Mouse (Mus musculus): Measurements from ENCODE around the gene Pnliprp2. TPM values are rescaled to one million over a fixed set of nuclear protein-coding genes. Genes with fewer than 3 reads are reported as not detected.

Pnliprp2 gene
- total RNA-seq, 2 experiments from 2014 or later, result not detected

DNA sequence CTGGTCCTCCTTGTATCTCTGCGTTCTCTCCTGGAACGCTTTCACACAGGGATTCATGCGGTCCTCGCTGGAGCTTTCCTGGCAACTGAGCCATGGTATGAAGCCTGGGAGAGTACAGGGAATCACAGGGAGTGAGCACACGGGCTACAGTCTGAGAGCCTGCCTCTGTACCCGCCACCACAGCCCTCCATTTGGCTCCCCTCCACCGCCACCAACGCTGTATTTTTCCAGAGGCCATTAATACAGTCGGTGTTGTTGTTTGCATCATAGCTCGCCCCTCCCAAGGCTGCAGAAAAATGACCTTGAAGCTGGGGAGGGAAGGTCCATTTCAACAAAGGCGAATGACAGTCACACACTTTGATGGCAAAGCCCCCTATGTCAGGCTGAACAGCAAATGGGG, 29.7 kb downstream of the Pnliprp2 start:
- ATAC-seq (replicated peaks; ENCODE audit: low FRiP score, poor library complexity, severe bottlenecking), result no peak

DNA sequence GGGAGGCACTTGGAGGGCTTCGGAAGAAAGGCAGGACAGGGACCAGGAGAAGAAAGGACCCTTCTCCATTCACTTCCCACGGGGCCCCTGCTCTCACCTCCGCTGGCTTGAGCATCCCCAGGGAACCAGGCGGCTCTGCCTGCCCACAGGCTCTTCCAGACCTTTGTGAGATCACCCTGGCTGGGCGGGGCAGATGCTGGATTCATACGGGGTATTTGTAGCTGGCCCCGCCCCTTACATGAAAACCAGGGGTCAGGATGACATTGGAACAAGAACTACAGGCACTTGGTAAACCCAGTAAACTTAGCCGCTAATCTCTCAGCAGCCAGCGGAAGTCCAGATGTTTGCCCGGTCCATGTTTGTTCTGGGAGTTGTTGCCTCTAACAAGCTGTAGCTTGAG, 34.8 kb downstream of the Pnliprp2 start, which contains the start of gene 1700019N19Rik:
TSS of gene 1700019N19Rik (minus strand) at position 178 of the 400 bp plus-strand sequence.
- ATAC-seq (replicated peaks; ENCODE audit: low FRiP score, poor library complexity, severe bottlenecking), result no peak

DNA sequence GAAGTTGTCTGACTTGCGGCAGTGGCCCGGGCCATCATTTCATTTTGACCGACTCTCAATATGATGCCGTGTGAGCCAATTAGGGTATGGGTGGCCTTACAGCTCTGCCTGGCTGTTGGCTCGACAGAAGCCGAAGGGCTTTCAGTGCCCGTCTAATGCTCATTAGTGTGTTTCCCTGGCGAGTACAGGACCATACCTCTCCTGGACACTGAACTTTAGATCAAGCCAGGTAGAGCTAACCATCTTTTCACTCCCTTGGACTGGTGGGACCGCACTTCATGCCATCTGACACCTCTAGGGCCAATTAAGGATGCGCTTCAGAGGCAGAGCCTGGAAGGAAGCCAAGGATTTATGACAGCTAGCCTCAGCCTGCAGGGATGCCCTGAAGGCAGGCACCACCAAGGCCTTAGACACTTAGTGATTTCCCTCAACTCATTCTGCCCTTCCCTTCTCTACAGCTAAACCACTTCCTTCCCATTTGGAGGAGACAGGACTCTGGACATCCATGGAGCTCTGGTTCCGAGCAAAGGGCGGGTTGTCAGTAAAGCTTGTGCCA, 35.7 kb downstream of the Pnliprp2 start:
- no peak for ATAC-seq (replicated peaks; ENCODE audit: low FRiP score, poor library complexity, severe bottlenecking)

DNA sequence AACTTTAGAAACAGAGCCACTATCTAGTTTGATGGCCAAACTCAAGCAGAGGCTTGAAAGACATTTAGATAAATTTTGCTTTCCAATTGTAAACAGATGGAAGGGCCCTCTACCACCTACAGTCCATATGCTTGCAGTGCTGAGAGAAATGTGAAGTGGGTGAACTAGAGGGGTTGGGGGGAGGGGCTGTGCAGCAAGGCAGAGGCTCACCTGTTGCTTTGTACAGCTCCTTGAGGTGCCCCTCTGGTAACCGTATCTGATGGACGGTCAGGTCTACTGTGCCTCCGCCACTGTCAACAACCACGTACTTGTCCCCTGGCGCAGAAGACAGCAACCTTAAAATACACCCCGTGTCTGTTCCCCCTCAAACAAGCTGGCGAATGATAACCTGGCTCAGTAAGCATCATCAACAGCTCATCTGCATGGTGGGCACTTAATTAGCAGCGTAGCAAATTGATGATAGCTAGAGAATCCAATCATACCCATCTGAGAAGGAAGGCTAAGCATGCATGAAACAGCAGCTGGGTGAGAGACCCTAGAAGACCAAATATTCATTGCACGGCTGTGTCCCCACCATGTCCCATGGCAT, 45.8 kb downstream of the Pnliprp2 start:
- ATAC-seq (replicated peaks; ENCODE audit: low FRiP score, poor library complexity, severe bottlenecking), result no peak

DNA sequence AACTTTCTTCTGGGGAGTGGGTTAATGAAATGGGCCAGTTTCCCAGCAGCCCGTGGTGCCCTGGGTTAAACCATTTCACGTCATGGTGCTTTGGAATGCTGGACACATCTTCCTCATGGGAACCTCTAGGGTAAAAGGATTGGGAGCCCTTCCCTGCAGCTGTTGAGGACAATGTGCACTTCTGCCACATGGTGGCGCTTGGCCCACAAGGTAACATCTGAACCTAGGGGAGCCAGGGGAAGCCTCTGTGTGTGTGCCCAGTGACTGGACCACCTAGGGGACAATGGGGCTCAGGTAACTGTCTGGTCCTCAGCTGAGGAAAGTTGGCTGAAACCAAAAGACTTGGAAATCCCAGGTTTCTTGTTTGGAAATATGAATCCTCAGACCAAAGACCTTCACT, 46.8 kb downstream of the Pnliprp2 start:
- ATAC-seq (replicated peaks; ENCODE audit: low FRiP score, poor library complexity, severe bottlenecking), result no peak

DNA sequence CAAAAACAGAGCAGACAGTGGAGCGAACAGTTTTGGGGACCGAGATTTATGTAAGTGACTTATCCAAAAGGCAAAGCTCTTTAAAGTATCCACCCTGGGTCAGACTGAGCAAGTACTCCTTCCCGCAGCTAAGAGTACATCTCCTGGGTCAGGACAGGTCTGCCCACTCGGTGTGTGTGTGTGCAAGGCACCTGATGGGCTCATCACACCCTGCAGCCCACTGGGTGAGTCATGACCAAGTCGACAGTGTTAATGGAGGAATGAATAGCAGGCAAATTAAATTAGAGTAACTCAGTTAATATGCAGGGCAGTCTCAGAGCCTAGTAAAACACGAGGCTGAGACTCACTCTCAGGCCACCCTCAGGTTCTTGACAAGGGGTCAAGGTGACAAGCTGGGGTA, 49.3 kb downstream of the Pnliprp2 start:
- no peak for ATAC-seq (replicated peaks; ENCODE audit: low FRiP score, poor library complexity, severe bottlenecking)

DNA sequence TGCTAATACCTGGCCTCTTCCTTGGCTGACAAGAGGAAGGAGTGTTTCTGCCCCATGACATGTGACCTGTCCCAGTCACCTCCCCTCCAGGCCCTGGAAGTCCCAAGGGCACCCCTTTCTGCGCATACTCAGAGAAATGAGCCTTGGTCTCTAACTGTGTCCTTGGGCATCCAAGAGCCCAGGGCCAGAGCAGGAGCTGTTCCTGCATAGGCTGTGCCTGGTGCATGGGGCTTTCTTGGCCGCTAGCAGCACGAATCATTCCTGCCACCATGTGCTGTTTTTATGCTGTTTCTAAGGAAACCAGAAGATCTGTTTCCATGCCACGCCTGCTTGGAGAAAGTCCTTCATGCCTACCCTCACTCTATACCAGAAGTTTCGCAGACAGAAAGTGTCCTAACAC, 51.0 kb downstream of the Pnliprp2 start:
- ATAC-seq (replicated peaks; ENCODE audit: low FRiP score, poor library complexity, severe bottlenecking), result no peak

DNA sequence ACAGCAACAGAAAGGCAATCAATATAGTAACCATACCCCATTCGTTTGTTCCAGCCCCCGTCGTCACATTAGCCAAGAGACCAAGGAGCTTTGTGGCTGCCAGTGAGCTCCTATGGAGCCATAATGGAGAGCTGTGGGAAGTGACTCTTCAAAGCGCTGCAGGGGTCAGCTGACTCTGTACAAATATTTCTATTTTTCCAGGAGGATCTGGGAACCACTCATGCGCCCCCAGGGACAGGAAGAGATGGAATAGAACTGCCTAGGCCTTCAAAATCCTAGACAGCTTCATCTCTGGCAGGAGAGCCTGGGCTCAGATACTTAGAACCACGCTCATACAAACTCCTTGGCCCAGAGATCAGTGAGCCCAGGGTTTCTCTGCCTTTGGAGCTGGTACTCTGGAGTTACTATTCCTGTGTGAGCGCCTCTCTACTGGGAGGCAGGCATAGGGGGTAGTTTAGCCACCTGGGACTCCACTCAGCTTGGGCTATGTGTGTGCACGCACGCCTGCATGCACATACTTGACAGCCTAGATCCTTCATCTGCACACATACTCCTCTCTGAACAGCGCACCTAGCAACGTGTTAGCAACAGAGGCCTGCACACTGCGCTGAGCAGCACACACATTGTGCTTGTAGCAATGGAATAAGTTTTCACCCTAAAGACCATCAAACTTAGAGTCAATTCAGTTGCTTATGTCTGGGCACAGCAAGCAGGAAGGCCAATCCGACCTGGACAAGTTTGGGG, 55.8 kb downstream of the Pnliprp2 start:
- no peak for ATAC-seq (replicated peaks; ENCODE audit: low FRiP score, poor library complexity, severe bottlenecking)

DNA sequence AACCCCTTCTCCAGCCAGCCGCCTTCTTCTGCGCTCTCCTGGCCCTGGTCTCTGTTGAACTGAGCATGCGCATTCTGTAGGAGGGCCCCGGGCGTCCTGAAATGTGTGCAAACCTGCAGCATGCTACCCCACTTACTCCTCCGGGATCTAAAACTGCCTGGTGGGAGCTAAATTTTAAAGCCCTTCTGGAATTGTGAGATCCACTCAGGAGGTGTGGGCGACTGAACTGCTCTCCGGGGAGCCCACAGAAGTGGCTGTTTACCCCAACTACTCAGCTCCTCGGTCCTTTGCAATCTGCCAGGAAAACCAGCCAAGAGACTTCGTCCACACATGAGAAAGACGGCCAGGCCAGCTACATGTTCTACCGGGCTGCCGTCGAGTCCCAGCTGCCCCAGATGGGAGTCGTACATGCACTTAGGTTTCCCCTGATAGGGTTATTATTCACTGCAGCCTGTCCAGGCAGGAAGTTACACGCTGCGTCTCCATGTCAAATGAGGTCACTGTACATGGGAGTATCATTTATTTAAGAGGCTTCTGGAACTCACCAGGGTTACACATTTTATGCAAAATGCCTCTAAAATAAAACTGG, 57.0 kb downstream of the Pnliprp2 start:
- ATAC-seq (replicated peaks; ENCODE audit: low FRiP score, poor library complexity, severe bottlenecking), result no peak

DNA sequence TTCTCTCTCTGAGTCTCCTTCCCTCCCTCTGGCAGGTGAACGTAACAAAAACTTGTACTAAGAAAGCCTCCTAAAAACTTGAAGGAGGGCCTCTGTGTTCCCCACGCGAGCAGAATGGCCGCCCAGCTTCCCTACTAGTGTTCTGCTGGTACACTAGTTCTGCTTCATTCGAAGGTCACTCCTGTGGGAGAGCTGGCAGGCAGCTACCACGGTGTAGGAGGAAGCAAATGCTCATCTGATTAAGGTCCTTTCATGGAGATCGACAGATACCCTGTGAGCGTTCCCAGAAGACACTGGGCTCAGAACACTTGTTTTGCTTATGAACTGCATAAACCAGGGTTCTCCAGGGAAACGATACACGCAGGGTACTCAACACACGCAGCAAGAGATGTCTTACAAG, 57.9 kb downstream of the Pnliprp2 start:
- ATAC-seq (replicated peaks; ENCODE audit: low FRiP score, poor library complexity, severe bottlenecking), result no peak

DNA sequence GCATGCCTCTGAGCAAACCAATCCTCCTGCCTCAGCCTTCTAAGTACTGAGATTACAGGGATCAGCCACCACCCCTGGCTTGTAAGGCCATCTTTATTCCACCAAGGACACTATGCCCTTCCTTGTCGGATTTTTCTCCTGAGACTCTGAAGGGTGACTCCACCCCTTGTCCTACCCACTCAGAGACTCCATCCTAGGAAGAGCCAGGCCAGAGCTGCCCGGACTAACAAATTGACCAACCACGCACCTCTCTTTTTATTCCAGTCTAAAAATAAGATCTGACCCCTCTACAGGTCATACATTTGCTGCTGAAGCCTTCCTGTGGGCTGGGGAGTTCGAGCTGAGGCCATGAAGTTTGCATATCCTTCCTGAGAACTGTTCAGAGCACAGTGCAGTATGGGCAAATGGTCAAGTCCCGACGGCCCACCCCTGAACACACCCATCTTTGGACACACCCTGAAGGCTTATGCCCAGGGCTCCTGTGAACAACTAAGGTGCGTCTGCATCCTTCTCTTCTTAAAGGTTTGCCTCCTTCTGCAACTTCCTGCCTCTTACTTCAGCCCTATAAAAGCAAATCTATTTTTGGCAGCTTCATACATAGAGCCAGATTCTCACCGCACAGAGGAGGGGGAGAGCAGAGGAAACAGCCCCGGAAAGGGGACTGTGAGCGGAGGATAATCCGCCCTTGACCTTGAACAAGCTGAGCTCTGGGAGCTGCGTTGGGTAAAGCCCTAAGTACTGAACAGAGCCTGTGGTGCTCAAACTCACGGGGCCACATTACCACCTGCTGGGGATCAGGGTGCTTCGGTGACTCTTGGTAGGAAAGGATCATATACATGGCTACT, 59.3 kb downstream of the Pnliprp2 start:
- ATAC-seq (replicated peaks; ENCODE audit: low FRiP score, poor library complexity, severe bottlenecking), result no peak

DNA sequence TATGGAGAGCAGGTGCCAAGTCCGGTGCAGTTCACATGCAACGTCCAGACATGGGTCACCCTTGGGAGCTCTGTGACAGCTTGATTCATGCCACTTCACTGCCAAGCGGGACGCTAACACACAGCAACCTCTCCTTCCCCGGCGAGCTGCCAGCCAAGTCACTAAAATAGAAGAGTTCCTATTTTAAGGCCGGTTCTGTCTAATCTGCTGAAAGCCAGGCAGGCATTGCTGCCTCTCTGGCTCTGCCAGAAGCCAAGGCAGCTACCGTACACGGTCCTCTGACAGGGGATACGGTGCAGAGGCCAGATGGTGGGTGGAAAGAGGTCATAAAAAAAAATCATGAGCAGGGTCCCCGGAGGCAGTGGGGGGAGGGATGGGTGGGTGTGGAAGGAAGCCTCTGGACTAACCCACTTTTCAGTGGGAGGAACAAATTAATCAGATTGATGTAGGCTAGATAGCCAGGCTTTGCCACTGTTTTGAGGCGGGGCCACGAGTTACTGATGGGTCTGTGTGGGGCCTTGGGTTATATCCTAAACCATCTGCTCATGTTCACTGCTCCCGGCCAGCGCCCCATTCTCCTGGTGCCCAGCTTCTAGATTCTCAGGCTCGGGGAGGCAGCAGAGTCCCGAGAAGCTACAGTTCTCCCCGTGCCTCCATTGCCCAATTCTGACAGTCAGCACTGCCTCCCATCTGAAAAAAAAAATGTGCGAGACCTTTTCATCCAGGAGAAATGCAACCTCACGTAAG, 63.1 kb downstream of the Pnliprp2 start:
- no peak for ATAC-seq (replicated peaks; ENCODE audit: low FRiP score, poor library complexity, severe bottlenecking)

DNA sequence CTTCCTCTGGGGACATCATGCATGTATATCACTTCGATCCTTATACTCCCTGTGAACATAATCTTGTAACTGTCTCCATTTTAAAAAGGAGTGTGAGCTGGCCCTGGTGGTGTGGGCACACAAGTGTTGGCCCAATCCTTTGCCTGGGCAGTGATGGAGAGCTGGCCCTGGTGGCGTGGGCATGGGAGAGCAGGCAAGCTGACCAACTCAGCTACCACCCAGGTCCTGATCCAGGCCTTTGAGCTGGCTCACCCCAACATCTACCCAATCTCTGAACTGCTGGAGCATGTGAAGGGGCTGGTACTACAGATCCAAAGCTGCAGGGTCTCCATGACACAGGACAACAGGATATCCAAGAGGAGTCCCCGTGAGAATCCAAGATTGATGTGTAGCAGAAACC, 63.8 kb downstream of the Pnliprp2 start:
- no peak for ATAC-seq (replicated peaks; ENCODE audit: low FRiP score, poor library complexity, severe bottlenecking)

DNA sequence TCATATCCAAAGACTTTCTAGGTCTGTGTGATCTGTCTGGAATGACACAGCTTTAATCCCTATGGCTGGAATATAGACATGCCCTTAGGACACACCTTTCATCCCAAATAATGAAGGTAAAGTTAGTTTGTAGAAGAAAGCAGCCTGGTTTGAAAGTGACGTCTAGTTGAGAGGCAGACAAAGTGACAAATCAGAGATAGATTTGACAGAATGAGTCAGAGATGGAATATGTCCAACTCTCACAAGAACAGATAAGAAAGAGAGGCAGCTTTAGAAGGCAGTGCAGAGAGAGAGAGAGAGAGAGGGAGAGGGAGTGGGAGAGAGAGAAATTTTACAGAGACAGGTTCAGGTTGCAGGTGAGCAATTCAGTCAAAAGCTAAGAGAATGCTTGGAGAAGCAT, 64.8 kb downstream of the Pnliprp2 start:
- ATAC-seq (replicated peaks; ENCODE audit: low FRiP score, poor library complexity, severe bottlenecking), result no peak

Other genes with a start within 250 kb of the Pnliprp2 start
- not detected in 2 replicates for gene Ccdc172, start 247.7 kb upstream of the Pnliprp2 start, total RNA-seq (2015; ENCODE audit: low replicate concordance)
- gene Ccdc172, start 247.7 kb upstream of the Pnliprp2 start, total RNA-seq (2017; ENCODE audit: low replicate concordance), result not detected in 2 replicates
- not detected in 2 replicates for gene Pnlip, start 107.2 kb upstream of the Pnliprp2 start, total RNA-seq (2015; ENCODE audit: low replicate concordance)
- gene Pnlip, start 107.2 kb upstream of the Pnliprp2 start, total RNA-seq (2017; ENCODE audit: low replicate concordance), result not detected in 2 replicates
- gene Pnliprp1, start 30.8 kb upstream of the Pnliprp2 start, total RNA-seq (2015; ENCODE audit: low replicate concordance), result not detected in 2 replicates
- gene Pnliprp1, start 30.8 kb upstream of the Pnliprp2 start, total RNA-seq (2017; ENCODE audit: low replicate concordance), result not detected in 2 replicates
- not detected in 2 replicates for gene 1700019N19Rik, start 34.7 kb downstream of the Pnliprp2 start, total RNA-seq (2015; ENCODE audit: low replicate concordance)
- not detected in 2 replicates for gene 1700019N19Rik, start 34.7 kb downstream of the Pnliprp2 start, total RNA-seq (2017; ENCODE audit: low replicate concordance)
- gene Eno4, start 183.7 kb downstream of the Pnliprp2 start, total RNA-seq (2015; ENCODE audit: low replicate concordance), result not detected in 2 replicates
- gene Eno4, start 183.7 kb downstream of the Pnliprp2 start, total RNA-seq (2017; ENCODE audit: low replicate concordance), result not detected in 2 replicates
- gene Hspa12a, start 183.9 kb downstream of the Pnliprp2 start, total RNA-seq (2015; ENCODE audit: low replicate concordance), result not detected in 2 replicates
- gene Hspa12a, start 183.9 kb downstream of the Pnliprp2 start, total RNA-seq (2017; ENCODE audit: low replicate concordance), result not detected in 2 replicates